Mouse (Mus musculus) embryonic facial prominence, embryonic 15.5 days (tissue): ENCODE measurements around the gene Ppfibp2. TPM values are rescaled to one million over a fixed set of nuclear protein-coding genes. Genes with fewer than 3 reads are reported as not detected.
A peak's percentile ranks its signal among the peaks of the same experiment; 100 is the strongest.

Experiments used
- ATAC-seq: fragments of 200-750 bp; cut with Nextera tagmentation; 2 replicates; pipeline ENCODE4 v1.8.0; 2017; ENCODE audit warnings: low read depth, moderate TSS enrichment; ENCODE audit not compliant: insufficient number of reproducible peaks, low FRiP score, low TSS enrichment
- H3K27ac ChIP-seq: fragments of 300-500 bp; sonication (generic); replicated peaks from 2 replicates; pipeline ENCODE4 v1.5.1; 2015; ENCODE audit warnings: mild to moderate bottlenecking, inconsistent platforms
- H3K27me3 ChIP-seq: fragments of 300-500 bp; sonication (generic); 2 replicates; pipeline ENCODE4 v1.6.1; 2015; ENCODE audit warnings: inconsistent platforms
- H3K36me3 ChIP-seq: fragments of 300-500 bp; sonication (generic); 2 replicates; pipeline ENCODE4 v1.6.1; 2015; ENCODE audit warnings: mild to moderate bottlenecking, inconsistent platforms
- H3K4me1 ChIP-seq: fragments of 300-500 bp; sonication (generic); 2 replicates; pipeline ENCODE4 v1.6.1; 2015; ENCODE audit warnings: inconsistent platforms
- H3K4me2 ChIP-seq: fragments of 300-500 bp; sonication (generic); replicated peaks from 2 replicates; pipeline ENCODE4 v1.6.1; 2015; ENCODE audit warnings: mild to moderate bottlenecking, inconsistent platforms
- H3K4me3 ChIP-seq: fragments of 300-500 bp; sonication (generic); replicated peaks from 2 replicates; pipeline ENCODE4 v1.5.1; 2015; ENCODE audit warnings: mild to moderate bottlenecking, inconsistent platforms
- H3K9ac ChIP-seq: fragments of 300-500 bp; sonication (generic); 2 replicates; pipeline ENCODE4 v1.6.1; 2015; ENCODE audit warnings: inconsistent platforms
- H3K9me3 ChIP-seq: fragments of 300-500 bp; sonication (generic); replicated peaks from 2 replicates; pipeline ENCODE4 v1.6.1; 2016; ENCODE audit warnings: inconsistent platforms
- WGBS: fragments of 180-500 bp; shearing (Covaris S2); methylation state at CpG from one replicate; pipeline ENCODE4 v1.1.7; 2015; 5-methylcytosine and 5-hydroxymethylcytosine counted together
- polyA plus RNA-seq: library from polyadenylated mRNA; unstranded; fragments of >200 nt; fragmentation: Nextera tagmentation; extraction: Ambion mirVana; gene quantifications from 2 replicates; pipeline ENCODE4 v1.2.1, GENCODE M21; 2015

The Ppfibp2 gene
- polyA plus RNA-seq, result 16.6 and 18.6 TPM in 2 replicates

DNA sequence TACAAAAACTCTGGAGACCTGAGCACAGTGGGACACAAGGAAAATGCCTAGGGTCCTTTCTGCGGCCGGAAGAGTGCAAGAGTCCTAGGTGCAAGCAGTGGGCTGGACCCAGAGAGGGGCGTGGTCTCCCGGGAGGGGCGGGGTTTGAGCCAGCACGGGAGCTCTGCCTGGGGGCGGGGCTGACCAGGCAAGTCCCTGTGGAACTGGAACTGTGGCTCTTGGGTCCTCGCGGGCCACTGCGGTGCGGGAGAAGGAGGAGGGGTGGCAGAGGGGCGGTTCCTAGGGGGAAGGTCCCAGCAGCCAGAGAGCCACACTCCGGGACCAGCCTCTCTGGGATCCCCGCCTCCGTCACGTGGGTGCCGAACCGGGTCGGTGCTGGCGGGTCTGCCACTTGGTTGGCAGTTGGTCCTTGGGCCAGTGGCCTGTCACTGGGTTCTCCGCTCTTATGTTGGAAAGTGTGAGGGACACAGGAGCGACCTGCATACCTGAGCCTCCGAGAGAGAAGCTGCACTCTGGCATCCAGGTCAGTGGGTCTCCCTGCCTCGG is at the start of gene Ppfibp2:
Gene Ppfibp2, plus strand, starts transcription at position 351 of the 546 bp plus-strand sequence.
- Histone ChIP-seq H3K27ac (peak within 1 kb of the TSS; percentile 65), H3K27me3 (no peaks in the 10 kb centered on the region), H3K9ac (peak within 1 kb of the TSS; percentile 31; the same call in 1 of the 2 replicates), H3K4me2 (peak within 1 kb of the TSS; percentile 94), H3K36me3 (peaks cover 12% of the 10 kb centered on the region), H3K4me1 (peaks cover 14% of the 10 kb centered on the region), H3K9me3 (no peaks in the 10 kb centered on the region), H3K4me3 (peak within 1 kb of the TSS; percentile 56)
- peak; percentile 89 for ATAC-seq
- WGBS, result 1% methylated on average over 21 of the region's 24 CpGs

DNA sequence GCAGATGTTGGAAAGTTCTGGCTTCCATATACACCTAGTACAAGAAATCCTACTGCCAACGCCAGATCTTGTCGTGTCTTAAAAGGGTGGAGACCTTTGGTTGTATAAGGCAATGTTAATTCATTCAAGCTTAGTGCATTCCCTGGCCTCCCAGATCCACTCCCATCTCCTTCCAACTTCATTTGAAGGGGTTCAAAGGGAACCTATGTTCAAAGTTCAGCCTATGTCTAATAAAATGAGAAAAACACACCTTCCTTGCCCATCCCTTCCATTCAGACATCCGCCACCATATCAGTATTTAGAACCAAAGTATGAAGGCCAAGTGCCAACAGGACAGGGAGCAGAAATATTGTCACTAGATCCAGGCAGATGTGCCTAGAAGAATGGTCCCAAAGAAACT is 47.1 kb upstream of the Ppfibp2 start:
- ATAC-seq, result no peak
- Histone ChIP-seq H3K4me1 (no peaks in the 10 kb centered on the region), H3K27ac (no peak overlapping the region), H3K36me3 (no peaks in the 10 kb centered on the region), H3K27me3 (no peaks in the 10 kb centered on the region), H3K4me3 (no peak overlapping the region), H3K9ac (no peak overlapping the region), H3K4me2 (no peak overlapping the region), H3K9me3 (no peaks in the 10 kb centered on the region)
- 85% methylated on average over 3 of the region's 3 CpGs for WGBS

DNA sequence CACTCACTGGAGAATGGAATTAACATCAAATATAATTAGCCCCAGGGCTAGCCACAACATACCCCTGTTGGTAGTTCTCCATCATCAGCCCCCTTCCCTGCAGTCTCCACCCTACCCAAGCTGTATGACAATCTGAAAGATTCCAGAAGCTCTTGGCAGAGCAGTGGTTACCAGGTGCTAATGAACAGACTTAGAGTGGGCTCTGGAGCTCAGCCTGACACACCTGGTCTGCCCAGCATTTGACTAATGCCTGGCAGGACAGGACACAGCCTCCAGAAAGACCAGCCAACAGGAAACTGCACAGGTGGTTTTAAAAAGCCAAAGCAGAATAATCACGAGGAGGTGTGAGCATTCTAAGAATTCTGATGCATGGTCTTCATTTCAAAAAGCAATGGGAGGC is 41.5 kb upstream of the Ppfibp2 start:
- Histone ChIP-seq H3K9ac (no peak overlapping the region), H3K36me3 (no peaks in the 10 kb centered on the region), H3K9me3 (no peaks in the 10 kb centered on the region), H3K4me2 (no peak overlapping the region), H3K27me3 (no peaks in the 10 kb centered on the region), H3K4me3 (no peak overlapping the region), H3K4me1 (no peaks in the 10 kb centered on the region), H3K27ac (no peak overlapping the region)
- no peak for ATAC-seq
- WGBS, result 61% methylated on average over 1 of the region's 1 CpGs

DNA sequence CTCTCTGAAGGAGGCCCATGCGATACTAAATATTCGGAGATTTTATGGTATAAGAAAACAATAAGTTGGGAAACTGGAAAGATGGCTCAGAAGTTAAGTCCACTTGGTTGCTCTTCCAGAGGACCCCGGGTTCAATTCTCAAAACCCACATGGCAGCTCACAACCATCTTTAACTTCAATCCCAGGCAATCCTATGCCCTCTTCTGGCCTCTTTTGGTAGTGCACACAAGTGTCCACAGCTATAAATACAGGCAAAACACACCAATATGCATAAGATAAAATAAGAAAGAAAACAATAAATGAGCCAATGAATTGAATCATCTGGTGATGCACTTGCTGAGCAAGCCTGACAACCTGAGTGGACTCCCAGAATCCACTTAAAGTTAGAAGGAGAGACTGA is 39.1 kb upstream of the Ppfibp2 start:
- Histone ChIP-seq H3K4me1 (no peaks in the 10 kb centered on the region), H3K9me3 (no peaks in the 10 kb centered on the region), H3K36me3 (no peaks in the 10 kb centered on the region), H3K9ac (no peak overlapping the region), H3K27ac (no peak overlapping the region), H3K4me3 (no peak overlapping the region), H3K4me2 (no peak overlapping the region), H3K27me3 (no peaks in the 10 kb centered on the region)
- 87% methylated on average over 3 of the region's 3 CpGs for WGBS
- ATAC-seq, result no peak

- Histone ChIP-seq H3K4me2 (no peak overlapping the region), H3K9ac (no peak overlapping the region), H3K4me1 (no peaks in the 10 kb centered on the region), H3K36me3 (no peaks in the 10 kb centered on the region), H3K27ac (no peak overlapping the region), H3K27me3 (no peaks in the 10 kb centered on the region), H3K9me3 (no peaks in the 10 kb centered on the region), H3K4me3 (no peak overlapping the region)
- whole genome bisulfite sequencing, result 78% methylated on average over 2 of the region's 2 CpGs
- no peak for ATAC-seq
These were observed 34.3 kb upstream of the Ppfibp2 start for GRCm38 (mm10) chr7:107560675-107561074.

DNA sequence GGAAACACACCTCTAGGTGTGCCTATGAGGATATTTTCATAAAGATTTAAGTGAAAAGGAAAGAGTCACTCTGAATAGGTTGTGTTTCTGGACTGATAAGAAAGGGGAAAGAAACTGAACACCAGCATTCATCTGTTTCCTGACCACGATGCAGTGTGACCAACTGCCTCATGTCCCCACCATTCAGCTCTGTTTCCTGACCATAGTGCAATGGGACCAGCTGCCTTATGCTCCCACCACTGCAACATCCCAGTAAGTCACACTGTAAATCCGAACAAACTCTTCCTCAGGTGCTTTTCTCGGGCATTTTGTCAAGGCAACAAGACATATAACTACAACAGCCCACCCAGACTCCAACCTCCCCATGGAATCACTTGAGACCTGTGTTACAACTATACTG is 33.4 kb upstream of the Ppfibp2 start:
- Histone ChIP-seq H3K36me3 (no peaks in the 10 kb centered on the region), H3K27me3 (no peaks in the 10 kb centered on the region), H3K9ac (no peak overlapping the region), H3K9me3 (no peaks in the 10 kb centered on the region), H3K4me3 (no peak overlapping the region), H3K4me1 (peaks cover 3% of the 10 kb centered on the region; the same call in 1 of the 2 replicates), H3K4me2 (no peak overlapping the region), H3K27ac (no peak overlapping the region)
- no peak for ATAC-seq
- WGBS, result 77% methylated on average over 3 of the region's 3 CpGs

- H3K27me3 ChIP-seq, result no peaks in the 10 kb centered on the region
- no peak overlapping the region for H3K27ac ChIP-seq
- H3K4me3 ChIP-seq, result no peak overlapping the region
- no peak overlapping the region for H3K4me2 ChIP-seq
- H3K9me3 ChIP-seq, result no peaks in the 10 kb centered on the region
- ATAC-seq, result no peak
- H3K36me3 ChIP-seq, result no peaks in the 10 kb centered on the region
- peaks cover 5% of the 10 kb centered on the region; the same call in 1 of the 2 replicates for H3K4me1 ChIP-seq
- 40% methylated on average over 2 of the region's 2 CpGs for WGBS
- no peak overlapping the region for H3K9ac ChIP-seq
These were observed 31.3 kb upstream of the Ppfibp2 start for GRCm38 (mm10) chr7:107563727-107564126.

- Histone ChIP-seq H3K36me3 (peaks cover 9% of the 10 kb centered on the region), H3K4me2 (peak within 1 kb of the TSS; percentile 50)
- ATAC-seq, result peak; percentile 90
These were observed 27.7 kb upstream of the Ppfibp2 start, which contains the start of gene Olfml1 for GRCm38 (mm10) chr7:107567261-107567671. Gene Olfml1 (plus strand): TSS chr7:107567446.

DNA sequence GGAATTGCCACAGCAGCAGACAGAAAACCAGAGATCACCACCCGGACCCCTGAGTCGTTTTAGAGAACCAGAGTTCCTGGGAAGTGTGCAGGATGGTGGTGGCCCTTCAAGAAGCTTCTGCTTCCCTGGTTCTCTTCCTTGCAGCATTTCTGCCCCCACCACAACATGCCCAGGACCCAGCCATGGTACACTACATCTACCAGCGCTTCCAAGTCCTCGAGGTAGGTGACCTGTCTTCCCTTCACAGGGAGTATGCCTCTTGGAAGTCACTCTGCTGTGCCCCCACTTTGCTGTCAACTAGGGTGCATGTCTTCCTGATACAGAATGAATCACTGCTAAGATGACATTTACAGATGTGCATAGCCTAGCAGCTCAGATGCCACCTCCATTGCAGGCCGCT is 27.3 kb upstream of the Ppfibp2 start:
- H3K9me3 ChIP-seq, result no peaks in the 10 kb centered on the region
- H3K9ac ChIP-seq, result peak overlapping the region; percentile 28
- H3K36me3 ChIP-seq, result peaks cover 9% of the 10 kb centered on the region
- H3K4me1 ChIP-seq, result peaks cover 9% of the 10 kb centered on the region
- no peaks in the 10 kb centered on the region for H3K27me3 ChIP-seq
- ATAC-seq, result peak; percentile 53
- peak overlapping the region; percentile 50 for H3K4me2 ChIP-seq
- H3K27ac ChIP-seq, result peak overlapping the region; percentile 94
- WGBS, result 32% methylated on average over 5 of the region's 5 CpGs
- peak overlapping the region; percentile 47 for H3K4me3 ChIP-seq

More at GRCm38 (mm10) chr7:107567261-107567671, 27.7 kb upstream of the Ppfibp2 start, which contains the start of gene Olfml1:
- peaks cover 9% of the 10 kb centered on the region for H3K4me1 ChIP-seq
- peak within 1 kb of the TSS; percentile 94 for H3K27ac ChIP-seq
- peak within 1 kb of the TSS; percentile 47 for H3K4me3 ChIP-seq
- H3K9me3 ChIP-seq, result no peaks in the 10 kb centered on the region
- no peaks in the 10 kb centered on the region for H3K27me3 ChIP-seq
- 18% methylated on average over 7 of the region's 7 CpGs for WGBS
- H3K9ac ChIP-seq, result peak within 1 kb of the TSS; percentile 28

GRCm38 (mm10) chr7:107568971-107569370 is 26.0 kb upstream of the Ppfibp2 start:
- peak overlapping the region; percentile 34 for H3K4me3 ChIP-seq
- peak overlapping the region; percentile 50 for H3K4me2 ChIP-seq
- peak overlapping the region; percentile 21; the same call in 1 of the 2 replicates for H3K9ac ChIP-seq
- no peaks in the 10 kb centered on the region for H3K9me3 ChIP-seq
- no peaks in the 10 kb centered on the region for H3K27me3 ChIP-seq
- no peak overlapping the region for H3K27ac ChIP-seq
- H3K36me3 ChIP-seq, result peaks cover 9% of the 10 kb centered on the region
- no peak for ATAC-seq
- peaks cover 9% of the 10 kb centered on the region for H3K4me1 ChIP-seq
- 40% methylated on average over 4 of the region's 4 CpGs for WGBS

DNA sequence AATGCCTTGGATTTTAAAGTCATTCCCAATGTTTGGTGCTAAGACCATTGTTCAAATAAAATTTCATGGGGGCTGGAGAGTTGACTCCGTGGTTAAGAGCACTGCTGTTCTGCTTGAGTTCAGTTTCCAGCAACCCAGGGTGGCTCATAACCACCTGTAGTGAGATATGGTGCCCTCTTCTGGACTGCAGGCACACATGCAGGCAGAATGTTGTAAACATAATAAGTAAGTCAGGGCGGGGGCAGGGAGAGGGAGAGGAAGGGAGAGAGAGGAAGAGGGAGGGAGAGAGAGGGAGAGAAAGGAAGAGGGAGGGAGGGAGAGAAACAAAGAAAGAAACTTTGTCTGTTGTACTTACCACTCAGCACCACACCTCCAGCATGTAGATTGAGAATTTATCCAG is 21.2 kb upstream of the Ppfibp2 start:
- Histone ChIP-seq H3K27ac (no peak overlapping the region), H3K9ac (no peak overlapping the region), H3K4me3 (no peak overlapping the region), H3K27me3 (no peaks in the 10 kb centered on the region), H3K4me2 (no peak overlapping the region), H3K9me3 (no peaks in the 10 kb centered on the region), H3K36me3 (peaks cover 23% of the 10 kb centered on the region), H3K4me1 (peaks cover 4% of the 10 kb centered on the region; the same call in 1 of the 2 replicates)
- WGBS, result 76% methylated on average over 2 of the region's 2 CpGs
- no peak for ATAC-seq

- Histone ChIP-seq H3K36me3 (peaks cover 23% of the 10 kb centered on the region), H3K27me3 (no peaks in the 10 kb centered on the region), H3K27ac (no peak overlapping the region), H3K4me3 (no peak overlapping the region), H3K9ac (no peak overlapping the region), H3K4me2 (no peak overlapping the region), H3K9me3 (no peaks in the 10 kb centered on the region), H3K4me1 (no peaks in the 10 kb centered on the region)
- WGBS, result 54% methylated on average over 3 of the region's 3 CpGs
- ATAC-seq, result no peak
These were observed 20.7 kb upstream of the Ppfibp2 start for GRCm38 (mm10) chr7:107574276-107574675.
